Mouse (Mus musculus) heart, adult 2 months (tissue): ENCODE data around the gene Gata3.

Experiments used
- CTCF ChIP-seq: fragments of 200-600 bp; IDR thresholded peaks from 2 replicates; pipeline ENCODE4 v1.8.1; 2022; ENCODE audit warnings: antibody characterized with exemption, mild to moderate bottlenecking, moderate library complexity
- EP300 ChIP-seq: fragments of 200-500 bp; IDR thresholded peaks from 2 replicates; pipeline ENCODE4 v1.6.1; 2011; ENCODE audit warnings: low read depth, low read length, control low read depth; ENCODE audit not compliant: insufficient read depth
- POLR2A ChIP-seq: fragments of 200-500 bp; IDR thresholded peaks from 2 replicates; pipeline ENCODE4 v1.6.1; 2011; ENCODE audit warnings: mild to moderate bottlenecking, low read depth, low read length, control low read depth; ENCODE audit not compliant: insufficient read depth

DNA sequence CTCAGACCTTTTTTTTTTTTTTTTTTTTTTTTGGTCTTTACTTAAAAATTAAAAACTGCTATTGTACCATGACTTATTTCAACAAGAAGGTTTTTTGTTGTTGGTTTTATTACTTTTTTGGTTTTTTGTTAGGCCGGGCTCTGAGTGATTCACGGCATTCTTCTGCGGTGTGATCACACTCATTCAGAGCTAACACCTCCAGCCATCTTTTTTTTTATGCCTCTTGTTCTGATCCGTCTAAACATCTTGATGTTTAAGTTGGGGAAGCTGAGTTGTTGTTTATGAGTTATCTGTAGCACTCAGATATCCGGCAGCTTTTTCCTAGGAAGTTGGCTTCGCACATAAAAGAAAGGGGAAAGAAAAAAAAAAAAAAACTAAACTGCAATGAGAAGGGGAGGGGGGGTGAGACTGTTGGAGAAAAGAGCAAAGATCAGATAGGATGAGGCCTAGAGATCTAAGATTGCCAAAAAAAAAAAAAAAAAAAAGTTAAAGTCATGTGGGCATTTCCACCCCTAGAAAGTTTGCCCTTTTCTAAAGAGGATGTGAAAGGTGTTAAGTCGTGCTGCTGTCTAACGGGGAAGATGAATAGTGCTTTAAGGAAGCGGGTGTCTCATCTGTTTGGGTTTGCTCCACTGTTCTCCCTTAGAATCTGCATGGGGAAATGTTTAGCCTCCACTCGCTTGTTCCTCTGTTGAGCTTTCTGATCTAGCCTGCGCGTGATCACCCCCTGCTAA lies 22.6 kb downstream of the Gata3 start:
- no peak for TF ChIP-seq CTCF
- no peak for TF ChIP-seq POLR2A
- no peak for TF ChIP-seq EP300
